Mouse (Mus musculus): ENCODE data around the gene Ddx5.
A peak's percentile ranks its signal among the peaks of the same experiment; 100 is the strongest.
"Not testable (repeated sequence)": the region's sequence is repeated elsewhere in the genome, so short reads cannot be mapped to it uniquely, and the experiment has no call there.

Gene Ddx5

DNA sequence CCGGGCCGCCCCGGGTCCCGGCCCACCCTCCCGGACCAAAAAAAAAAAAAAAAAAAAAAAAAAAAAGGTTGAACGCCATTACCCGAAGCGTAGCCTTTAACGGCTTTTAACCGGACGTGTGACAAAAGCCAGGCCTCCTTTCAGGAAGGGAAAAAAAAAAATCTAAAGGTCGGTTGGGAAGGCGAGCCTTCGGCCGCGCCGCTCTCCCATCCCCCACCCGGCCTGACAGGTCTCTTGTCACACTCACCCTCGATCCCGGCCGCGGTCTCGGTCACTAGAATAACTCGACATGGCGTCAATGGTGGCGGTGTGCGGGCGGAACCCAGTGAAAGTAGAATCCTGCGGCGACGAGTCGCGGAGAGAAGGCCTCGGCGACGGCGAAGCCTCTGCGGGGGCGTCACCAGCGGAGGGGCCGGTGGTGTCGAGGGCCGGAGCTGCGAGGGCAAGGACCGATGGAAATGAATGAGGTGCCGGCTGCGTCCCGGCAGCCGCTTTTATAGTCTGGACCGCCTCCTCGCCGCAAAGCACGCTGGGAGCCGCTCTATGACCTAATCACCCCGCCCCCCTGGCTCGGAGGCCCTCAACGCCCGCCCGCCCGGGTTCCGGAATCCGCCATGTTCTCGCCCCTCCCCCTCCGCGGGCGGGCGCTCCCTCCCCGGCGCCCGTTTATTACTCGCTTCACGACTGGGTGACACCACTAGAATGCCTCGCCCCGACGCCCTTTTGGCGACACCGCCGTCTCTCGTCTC lies 785 bp downstream of the Ddx5 start:
- peak; percentile 94 for DNase-seq (ENCODE audit: low spot score)

DNA sequence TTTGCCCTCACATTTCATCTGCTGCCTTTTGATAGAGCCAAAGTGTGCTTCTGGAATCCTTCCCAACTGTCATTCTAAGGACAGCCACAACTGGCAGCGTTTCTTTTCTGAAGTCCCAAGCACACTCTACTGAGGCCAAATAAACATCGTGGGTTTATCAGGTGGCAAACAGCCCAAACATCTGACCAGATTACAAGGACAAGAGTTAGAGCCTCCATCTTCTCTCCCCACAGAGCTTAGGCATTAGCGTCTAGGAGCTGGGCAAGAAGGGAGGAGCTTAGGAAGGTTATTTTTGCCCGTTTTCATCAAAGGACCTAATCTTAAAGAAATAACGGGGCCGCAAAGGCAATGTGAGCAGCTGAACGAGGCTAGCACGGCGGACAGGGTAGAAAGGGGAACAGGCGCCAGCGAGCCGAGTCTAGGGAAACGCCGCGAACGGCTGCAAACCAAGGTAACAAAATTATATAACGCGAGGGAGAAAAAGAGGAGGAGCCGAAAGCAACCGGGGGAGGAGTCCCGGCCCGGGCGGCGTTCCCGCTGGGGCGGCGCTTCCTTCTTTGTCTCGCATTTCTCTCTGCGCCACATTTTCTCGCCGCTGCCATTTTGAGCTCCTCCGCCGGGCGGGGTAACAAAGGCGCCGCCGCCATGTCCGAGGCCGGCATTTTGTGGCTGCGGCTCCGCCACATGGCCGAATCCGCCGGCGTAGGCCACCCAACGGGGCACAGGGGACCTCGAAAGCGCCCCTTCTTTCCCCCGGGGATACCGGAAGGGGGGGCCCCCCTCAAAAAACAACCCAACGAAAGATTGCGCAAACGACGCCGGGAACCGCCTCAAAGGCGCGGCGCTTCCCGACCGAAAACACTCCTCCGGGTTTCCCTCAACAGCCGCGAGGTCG lies 1.6 kb downstream of the Ddx5 start:
- peak; percentile 79 for DNase-seq (ENCODE audit: low spot score)

DNA sequence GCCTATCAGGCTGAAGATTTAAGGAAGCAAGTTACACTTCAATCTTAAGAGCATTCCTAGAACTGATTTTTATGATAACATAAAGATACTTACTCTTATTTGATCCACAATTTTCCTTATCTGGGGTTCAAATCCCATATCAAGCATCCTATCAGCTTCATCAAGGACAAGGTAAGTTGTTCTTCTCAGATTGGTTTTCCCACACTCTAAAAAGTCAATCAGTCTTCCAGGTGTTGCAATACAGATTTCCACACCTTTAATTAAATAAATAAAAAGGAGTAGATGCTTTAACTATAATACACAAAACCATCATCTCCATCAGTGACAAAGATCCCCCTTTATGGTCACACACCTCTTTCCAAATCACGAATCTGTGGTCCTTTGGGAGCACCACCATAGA lies 3.9 kb downstream of the Ddx5 start:
- no peak for DNase-seq (ENCODE audit: low spot score)

DNA sequence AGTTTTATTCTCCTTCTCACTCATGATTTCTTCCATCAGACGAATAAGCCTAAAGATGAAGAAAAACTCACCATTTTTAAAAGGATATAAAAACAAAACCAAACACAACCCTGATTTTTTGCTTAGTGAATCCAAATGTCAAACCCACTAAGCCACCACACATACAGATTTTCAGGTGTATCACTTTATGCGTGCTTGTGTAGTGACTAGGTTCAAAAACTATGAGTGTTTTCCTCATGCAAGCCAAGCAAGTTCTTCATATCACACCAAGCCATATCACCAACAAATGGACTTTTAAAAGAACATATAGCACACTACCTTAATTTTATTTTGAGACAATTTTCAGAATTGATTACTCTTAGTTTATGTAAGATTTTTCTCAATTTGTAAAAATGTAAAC lies 4.5 kb downstream of the Ddx5 start:
- no peak for DNase-seq (ENCODE audit: low spot score)

DNA sequence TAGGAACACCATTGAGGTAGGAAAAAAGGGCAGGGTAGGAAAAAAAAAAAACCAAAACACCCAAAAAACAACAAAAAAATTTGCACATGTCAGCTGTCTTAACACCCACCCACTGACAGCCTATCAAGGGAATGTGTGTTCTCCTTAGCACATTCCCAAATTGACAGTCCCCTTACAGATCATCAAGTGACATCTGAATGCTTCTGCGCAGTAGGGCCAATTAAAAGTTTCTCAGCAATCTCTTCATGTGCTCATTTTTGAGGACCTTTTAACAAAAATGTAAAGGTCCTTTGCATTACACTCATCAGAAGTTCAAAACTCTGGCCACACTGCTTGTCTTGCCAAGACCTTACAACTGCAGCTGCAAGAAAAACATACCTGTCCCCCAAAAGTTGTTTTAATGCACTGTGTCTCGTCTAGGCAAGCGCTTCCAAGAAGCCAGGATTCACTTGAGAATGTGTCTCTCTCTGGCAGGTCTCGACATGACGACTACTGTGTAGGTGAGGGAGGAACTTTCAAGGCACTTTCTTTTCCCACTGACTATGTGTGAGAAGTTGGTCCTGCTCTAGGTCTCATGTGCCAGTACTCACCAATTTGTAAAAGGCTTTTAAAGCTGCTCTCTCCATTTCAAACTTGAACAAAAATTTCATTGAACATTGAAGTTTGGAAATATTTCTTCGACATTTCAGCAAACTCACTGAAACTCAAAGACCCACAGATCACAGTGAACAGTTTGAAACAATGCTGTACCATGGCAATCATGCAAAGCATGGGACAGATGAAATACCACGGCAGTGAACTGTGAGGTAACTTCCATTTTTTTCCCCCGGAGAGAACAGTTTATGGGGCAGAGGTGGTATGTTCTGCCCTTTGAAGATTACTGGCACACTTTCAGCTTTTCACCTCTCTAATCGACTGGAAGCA lies 5.9 kb downstream of the Ddx5 start:
- no peak for DNase-seq (ENCODE audit: low spot score)

DNA sequence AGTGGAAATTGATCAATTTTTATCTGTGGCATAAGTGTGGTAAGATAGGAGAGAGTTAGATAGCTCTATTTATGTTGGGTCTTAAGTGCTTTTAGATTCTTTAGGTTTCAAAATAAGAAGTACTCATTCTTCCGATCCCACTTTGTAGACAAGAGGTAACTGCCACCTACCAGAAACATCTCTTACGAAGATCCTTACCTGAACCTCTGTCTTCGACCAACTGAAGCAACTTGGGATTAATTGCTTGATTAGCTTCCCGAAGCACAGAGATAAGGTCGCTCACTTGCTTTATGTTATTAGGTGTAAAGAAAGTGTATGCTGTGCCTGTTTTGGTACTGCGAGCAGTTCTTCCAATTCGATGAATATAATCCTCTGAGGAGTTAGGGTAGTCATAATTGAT lies 6.7 kb downstream of the Ddx5 start:
- DNase-seq (ENCODE audit: low spot score), result not testable (repeated sequence)

DNA sequence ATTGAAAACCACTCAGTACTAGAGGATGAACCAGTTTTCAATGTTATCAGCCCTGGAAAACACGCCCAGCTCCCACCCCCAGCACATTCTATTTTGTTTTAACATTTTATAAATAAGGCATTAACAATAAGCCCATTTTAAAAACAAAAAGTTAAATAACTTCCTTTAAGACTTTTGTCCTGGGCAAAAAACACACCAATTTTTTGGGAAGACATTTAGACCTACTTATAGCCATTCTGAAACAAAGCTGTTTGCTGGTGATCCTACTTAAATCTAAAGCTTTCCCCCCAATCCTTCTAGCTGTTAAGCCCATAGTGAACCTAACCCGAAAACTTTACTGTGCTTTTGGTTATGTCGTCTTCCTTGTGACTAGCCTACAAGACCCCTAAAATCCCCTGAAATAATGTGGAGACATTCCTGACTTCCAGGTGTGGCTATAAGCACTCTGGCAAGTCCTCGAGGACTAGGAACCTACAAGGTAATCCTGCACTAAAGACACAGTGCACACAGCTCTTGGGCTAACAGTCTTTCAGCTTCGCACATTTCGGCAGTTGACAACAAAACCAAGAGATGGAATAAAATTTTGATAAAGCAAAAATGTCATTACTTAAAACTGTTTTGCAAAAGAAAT lies 8.3 kb downstream of the Ddx5 start:
- DNase-seq (ENCODE audit: low spot score), result no peak

DNA sequence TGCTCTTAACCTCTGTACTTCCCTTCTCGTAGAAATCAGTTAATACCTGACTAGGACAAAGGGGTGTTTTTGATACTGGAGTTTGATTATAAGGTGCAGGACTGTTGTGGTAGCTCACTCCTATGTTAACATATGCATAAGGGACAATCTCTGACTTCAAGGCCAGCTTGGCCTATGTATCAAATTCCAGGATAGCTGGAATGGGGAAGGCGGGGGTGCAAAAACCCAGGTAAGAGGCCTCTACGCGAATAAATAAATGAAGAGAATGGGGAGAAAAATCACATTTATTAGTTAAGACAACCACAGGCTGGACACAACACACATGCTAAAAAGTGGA lies 8.9 kb downstream of the Ddx5 start:
- DNase-seq (ENCODE audit: low spot score), result no peak

DNA sequence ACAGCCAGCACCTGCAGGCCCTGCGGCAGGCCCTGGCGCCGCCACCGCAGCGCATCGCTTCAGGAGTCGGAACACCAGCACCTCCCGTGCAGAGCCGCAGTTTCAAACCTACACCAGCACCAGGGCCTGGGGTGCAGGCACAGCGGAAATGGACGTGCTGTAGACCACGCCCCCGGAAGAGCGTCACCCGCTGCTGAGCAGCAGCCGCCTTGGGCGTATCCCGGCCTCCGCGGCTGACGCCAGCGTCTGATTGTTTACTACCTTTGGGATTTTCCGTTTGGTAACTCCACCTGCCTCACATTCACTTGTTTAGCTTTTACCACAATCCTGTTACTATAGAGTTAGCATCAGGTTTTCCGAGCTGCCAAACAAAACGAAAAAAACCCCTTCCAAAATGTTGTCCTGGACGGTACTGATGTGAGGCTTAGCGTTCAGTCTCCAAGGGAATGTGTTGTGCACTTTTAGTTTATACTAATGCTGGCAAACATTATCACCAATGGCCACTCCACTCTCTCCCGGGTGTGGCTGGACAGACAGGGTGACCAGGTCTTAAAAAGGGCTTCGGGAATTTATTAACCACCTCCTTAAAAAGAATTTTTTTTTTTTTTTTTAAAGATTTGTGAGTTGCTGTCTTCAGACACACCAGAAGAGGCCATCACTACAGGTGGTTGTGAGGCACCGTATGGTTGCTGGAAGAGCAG lies 9.4 kb downstream of the Ddx5 start, which contains the start of gene Polg2:
Gene Polg2 (minus strand): TSS at position 150 of the 701 bp plus-strand sequence.
- DNase-seq (ENCODE audit: low spot score), result peak; percentile 87

DNA sequence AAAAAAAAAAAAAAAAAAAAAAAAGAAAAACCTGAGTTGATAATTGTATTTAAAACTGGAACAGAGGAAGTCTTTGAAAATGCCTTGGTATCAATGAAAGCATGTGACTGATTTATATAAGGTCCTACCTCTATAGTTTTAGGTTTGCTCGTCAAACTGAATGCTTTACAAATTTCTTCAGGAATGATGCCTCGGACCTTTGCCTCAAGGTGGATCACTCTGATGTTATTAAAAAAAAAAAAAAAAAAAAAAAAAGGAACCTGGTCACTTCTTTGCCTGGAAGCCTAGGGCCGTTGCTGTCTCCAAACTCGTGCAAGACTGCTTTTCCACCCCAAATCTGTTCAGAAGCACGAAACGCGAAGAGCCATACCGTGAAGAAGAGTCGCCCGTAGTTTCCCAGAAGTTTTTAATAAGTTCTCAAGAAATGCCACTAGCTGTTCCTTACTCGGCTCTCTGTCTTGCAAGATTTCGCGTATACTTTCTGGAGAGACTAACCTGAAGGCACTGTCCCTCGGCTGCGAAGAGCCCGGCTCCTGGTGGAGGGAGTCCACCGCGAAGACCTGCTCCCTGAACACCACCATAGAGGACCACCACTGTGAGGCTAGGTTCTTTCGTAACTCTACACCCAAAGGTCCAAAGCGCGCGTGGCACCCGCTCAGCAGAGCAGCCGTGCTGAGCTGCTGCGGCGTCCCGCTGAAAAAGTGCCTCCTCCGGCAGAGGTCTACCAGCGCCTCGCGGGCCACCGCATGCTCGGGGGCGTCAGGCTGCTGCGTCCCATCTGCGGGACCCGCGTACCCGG lies 10.2 kb downstream of the Ddx5 start:
- no peak for DNase-seq (ENCODE audit: low spot score)

DNA sequence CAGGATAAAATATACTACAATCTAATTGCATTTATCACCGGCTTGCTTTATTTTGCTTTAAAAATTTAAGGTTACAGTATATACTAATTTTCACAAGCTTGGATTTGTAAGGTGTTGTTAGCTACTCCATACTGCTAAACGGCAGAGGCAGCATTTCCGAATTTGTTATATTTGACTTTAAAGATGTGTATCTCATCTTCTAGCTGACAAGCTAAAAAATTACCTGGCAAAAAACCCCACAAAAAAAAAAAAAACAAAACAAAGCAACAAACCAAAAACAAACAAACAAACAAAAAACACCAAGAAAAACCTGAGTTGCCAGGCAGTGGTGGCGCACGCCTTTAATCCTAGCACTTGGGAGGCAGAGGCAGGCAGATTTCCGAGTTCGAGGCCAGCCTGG lies 10.9 kb downstream of the Ddx5 start:
- no peak for DNase-seq (ENCODE audit: low spot score)

DNA sequence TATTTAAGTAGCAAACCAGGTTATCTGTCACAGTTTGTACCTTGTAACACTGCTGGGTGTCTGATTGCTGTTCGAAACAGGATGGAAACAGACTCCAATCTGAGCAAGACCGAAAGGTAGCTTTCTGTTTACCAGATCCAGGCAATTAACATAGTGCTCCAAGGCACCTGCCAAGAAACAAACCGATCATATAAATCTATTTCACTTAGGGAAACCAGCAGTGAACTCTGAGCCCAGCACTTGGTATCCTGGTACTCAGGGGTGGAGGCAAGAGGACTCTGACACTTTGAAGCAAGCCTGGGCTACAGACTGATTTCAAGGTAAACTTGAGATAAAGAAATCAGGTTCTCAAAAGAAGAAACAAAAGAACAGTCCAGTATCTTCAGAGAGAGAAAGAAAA lies 11.6 kb downstream of the Ddx5 start:
- DNase-seq (ENCODE audit: low spot score), result no peak

DNA sequence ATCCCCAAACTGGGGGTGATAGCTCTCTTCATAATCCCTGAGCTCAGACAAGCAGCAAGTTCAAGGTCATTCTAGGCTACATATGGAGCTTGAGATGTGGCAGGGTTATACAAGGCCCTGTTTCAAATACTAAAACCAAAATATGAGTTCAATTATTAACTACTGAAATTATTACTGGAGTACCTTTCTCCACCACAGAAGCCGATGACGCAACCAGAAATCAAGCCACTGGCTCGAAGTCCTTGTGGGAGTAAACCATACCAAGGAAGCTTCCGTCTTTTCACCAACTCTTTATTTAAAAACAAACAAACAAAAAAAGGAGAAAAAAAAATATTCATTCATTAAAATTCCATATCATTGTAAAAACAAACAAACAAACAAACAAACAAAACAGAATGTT lies 12.0 kb downstream of the Ddx5 start:
- no peak for DNase-seq (ENCODE audit: low spot score)

DNA sequence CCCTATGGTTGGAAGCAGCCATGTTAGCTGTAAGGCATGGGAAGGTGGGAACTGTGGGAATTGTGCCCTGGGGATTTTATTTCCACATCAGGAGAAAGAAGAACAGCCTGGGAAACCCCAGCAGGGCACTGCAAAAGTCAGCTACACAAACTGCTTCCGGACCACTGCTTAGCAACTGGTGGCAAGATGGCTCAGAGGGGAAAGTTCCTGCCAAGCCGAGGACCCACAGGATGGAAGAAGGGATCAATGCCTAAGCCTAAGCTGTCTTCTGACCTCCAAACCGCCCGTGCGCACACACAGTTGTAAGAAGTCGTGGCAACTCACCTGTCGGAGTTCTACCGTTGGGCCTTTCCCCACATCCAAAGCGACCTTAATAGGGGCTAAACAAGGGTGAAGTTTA lies 15.9 kb downstream of the Ddx5 start:
- DNase-seq (ENCODE audit: low spot score), result no peak

DNA sequence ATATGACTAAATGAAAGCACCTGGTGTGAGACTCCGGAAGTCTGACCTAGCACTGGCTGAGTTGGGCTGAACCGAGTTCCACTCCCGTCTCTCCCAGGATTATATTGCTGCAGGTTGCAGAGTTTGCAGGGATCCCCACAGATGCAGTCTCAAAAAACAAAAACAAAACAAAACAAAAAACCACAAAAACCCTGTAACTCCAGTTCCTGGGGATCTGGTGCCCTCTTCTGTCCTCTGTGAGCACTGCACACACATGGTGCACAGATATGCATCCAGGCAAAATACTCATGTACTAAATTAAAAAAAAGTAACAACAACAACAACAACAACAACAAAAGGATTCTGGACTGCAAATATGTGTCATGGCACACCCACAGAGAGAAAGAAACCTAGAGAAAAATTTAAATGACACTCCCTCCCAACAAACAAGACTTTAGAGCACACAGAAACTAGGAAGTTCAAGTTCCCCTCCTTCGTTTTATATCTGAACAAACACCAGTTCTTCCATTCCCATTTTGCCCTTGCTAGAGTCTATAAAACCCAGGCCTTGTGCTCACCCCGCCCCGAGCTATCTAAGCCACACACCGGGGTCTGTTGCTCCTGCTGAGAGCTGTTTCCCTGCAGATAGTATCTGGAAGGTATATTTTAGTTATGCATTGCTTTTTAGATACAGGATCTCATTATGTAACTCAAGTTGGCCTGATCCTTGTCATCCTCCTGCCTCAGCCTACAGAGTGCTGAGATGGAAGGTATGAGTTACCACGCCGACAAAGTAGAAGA lies 18.6 kb downstream of the Ddx5 start:
- DNase-seq (ENCODE audit: low spot score), result no peak

DNA sequence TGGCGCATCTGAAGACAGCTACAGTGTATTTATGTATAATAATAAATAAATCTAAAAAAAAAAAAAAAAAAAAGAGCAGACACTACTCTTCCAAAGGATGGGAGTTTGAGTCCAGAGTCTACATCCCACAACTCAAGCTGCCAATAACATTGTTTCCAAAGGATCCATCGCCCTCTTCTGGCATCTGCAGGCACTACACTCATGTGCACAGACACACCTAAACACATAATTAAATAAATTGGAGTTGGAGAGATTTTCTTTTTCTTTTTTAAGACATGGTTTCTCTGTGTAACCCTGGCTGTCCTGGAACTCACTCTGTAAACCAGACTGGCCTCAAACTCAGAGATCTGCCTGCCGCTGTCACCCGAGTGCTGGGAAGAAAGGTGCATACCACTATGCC lies 21.5 kb downstream of the Ddx5 start:
- no peak for DNase-seq (ENCODE audit: low spot score)

DNA sequence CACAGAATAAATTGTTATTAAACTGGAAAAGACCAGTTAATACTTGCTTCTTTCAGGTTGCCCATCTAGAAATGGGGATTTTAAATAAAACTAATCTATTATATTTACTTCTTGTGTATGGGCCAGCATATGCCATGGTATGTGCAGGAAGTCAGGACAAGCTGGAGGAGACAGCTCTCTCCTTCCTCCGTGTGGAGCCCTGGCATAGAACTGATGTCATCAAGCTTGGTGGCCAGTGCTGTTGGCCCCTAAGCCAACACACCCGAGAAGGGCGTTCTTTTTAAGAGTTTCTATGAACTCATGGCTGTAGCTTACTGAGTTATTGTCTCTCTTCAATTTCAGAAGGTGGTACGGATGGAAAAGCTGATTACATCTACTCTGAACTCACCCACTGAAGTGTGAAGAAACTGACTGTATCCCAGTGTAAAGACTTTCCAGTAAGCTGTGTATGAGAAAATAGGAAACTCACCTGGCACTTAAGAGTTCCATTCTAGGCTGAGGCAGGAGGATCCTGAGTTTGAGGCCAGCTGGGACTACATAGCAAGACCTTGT lies 22.3 kb downstream of the Ddx5 start:
- DNase-seq (ENCODE audit: low spot score), result no peak

DNA sequence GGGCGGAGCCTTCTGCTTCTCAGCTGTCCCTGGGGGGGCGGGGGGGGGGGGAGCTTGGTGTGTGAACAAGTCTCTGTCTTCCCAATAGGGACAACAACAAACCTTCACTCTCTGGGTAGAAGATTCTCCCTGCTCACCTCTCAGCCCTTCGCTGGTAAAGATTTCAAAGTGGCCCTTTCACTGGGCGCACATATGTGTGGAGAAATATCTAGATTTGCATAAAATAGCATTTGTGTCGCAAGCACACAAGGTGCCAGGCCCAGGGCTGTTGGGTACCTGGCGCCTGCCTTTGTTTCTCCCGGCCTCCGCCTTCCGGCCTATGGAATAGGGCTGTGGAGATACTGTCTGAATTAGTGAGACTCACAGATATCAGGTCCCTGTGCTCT lies 26.2 kb downstream of the Ddx5 start:
- DNase-seq (ENCODE audit: low spot score), result no peak

DNA sequence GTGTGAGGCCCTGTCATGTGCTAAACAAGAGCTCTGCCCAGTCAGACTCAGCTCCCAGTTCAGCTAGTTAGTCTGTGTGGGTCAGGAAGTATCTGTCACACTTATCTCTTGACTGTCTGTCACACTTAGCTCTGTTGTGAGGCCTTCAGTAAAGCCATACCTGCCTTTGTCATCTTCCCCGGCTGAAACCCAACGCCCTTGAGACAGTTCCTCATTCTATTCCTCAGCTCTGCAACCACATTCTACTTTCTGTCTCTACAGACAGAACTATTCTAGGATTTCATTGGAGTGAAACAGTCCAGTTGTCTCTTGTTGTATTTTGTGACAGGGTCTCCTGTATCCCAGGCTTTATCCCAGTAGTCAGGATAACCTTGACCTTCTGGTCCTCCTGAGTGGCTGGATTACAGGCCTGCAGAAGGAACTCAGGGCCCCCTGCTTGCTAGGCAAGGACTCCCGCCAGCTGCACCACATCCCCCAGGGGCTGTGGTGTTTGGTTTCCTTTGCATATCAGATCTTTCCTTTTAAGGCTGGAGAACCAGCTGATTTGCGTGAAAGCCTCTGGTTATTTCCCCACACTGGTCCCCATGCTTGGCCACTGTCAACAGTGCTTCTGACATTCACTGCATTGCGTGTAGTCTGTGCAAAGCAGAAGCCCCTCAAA lies 26.7 kb downstream of the Ddx5 start:
- no peak for DNase-seq (ENCODE audit: low spot score)
